Mouse (Mus musculus) G1E (cell line): ENCODE results near the gene Ntan1.

Experiments used
- CTCF ChIP-seq: IDR thresholded peaks from 2 replicates; pipeline ENCODE4 v1.5.1; 2012; ENCODE audit warnings: low read depth, low read length, inconsistent platforms, mixed read lengths
- GATA1 ChIP-seq: IDR thresholded peaks from 2 replicates; pipeline ENCODE4 v1.6.1; 2012; ENCODE audit warnings: borderline replicate concordance, low read length, inconsistent platforms, mixed read lengths
- POLR2AphosphoS5 ChIP-seq: IDR thresholded peaks from 2 replicates; pipeline ENCODE4 v1.6.1; 2012; ENCODE audit warnings: low read depth, low read length, inconsistent platforms; ENCODE audit not compliant: insufficient replicate concordance
- TAL1 ChIP-seq: conservative IDR thresholded peaks from 2 replicates; pipeline ENCODE4 v1.6.1; 2012; ENCODE audit warnings: low read depth, low read length, inconsistent platforms, mixed read lengths

GRCm38 (mm10) chr16:13826511-13826910 is 7.9 kb downstream of the Ntan1 start:
- TF ChIP-seq CTCF (no peak), POLR2AphosphoS5 (no peak), GATA1 (no peak), TAL1 (no peak)
